Mouse (Mus musculus) bone marrow macrophage, adult 2 months (primary cell): ENCODE measurements around the gene Bmp7.

Experiments used
- CTCF ChIP-seq: IDR thresholded peaks from 2 replicates; pipeline ENCODE4 v1.5.1; 2012; ENCODE audit warnings: low read depth, mild to moderate bottlenecking, low read length, moderate library complexity
- POLR2A ChIP-seq: IDR thresholded peaks from 2 replicates; pipeline ENCODE4 v1.6.1; 2012; ENCODE audit warnings: mild to moderate bottlenecking, low read depth, low read length, borderline replicate concordance

GRCm38 (mm10) chr2:172857048-172857447 is 83.1 kb downstream of the Bmp7 start:
- TF ChIP-seq CTCF (no peak), POLR2A (no peak)
